9 mouse cellular contexts compared by ENCODE assay signal in the genomic region with DNA sequence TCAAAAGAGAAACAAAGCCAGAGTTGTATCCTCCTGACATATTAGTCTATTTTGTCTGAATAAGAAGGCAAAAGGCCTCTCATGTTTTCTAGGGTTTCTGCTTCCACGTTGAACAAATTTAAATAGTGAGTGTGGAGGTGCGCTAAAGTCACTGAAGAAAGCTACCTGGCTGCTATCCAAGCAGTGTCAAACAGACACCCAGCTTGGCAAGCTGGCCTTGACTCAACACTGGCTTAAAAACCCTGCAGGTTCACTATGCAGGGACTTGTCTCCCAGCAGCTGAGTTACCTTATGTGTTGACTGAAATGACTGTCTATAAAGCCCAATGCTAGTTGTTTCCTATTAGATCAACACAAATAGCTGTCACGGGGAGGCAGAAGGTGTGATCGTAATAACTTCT.
"Had no signal": no experiment of that assay in that cellular context is flagged by ENCODE, and none has a peak within 500 bp of the region (broad histone marks: within the 10 kb centered on the region; RNA-seq: fewer than 3 reads in every experiment).

No protein-coding gene starts in this region.

- H3K27me3 ChIP-seq: limb, embryonic 15.5 days; liver, embryonic 13.5 days; midbrain, embryonic 13.5 days; stomach, embryonic 15.5 days had no signal

- H3K9me3 ChIP-seq: limb, embryonic 15.5 days; liver, embryonic 13.5 days; midbrain, embryonic 13.5 days; stomach, embryonic 15.5 days had no signal

- H3K4me1 ChIP-seq: limb, embryonic 15.5 days; liver, embryonic 13.5 days; midbrain, embryonic 13.5 days; stomach, embryonic 15.5 days had no signal

- H3K9ac ChIP-seq: limb, embryonic 15.5 days; liver, embryonic 13.5 days; liver, postnatal 0 days; midbrain, embryonic 13.5 days; stomach, embryonic 15.5 days had no signal

- H3K4me2 ChIP-seq: limb, embryonic 15.5 days; liver, embryonic 13.5 days; midbrain, embryonic 13.5 days; stomach, embryonic 15.5 days had no signal

- H3K27ac ChIP-seq: limb, embryonic 15.5 days; liver, embryonic 13.5 days; midbrain, embryonic 13.5 days; stomach, embryonic 15.5 days had no signal

- H3K4me3 ChIP-seq: limb, embryonic 15.5 days; liver, embryonic 13.5 days; midbrain, embryonic 13.5 days; stomach, embryonic 15.5 days had no signal

- H3K36me3 ChIP-seq: limb, embryonic 15.5 days; liver, embryonic 13.5 days; midbrain, embryonic 13.5 days; stomach, embryonic 15.5 days had no signal

- ATAC-seq: liver, postnatal 0 days; midbrain, embryonic 13.5 days had no signal

- DNase-seq: kidney, postnatal 14 days; liver, embryonic 13.5 days; liver, postnatal 0 days; right cerebral cortex, postnatal 14 days; thymus, adult 2 months; thymus, postnatal 25 days had no signal
